Mouse (Mus musculus): ENCODE measurements at regions not wholly inside any gene's neighbourhood (a gene's known extent, or its start where the extent isn't known, plus 50 kb on each side); places are given as distances from the start of the nearest gene placed in this dataset.
A peak's percentile ranks its signal among the peaks of the same experiment; 100 is the strongest.
"Not testable (repeated sequence)": the region's sequence is repeated elsewhere in the genome, so short reads cannot be mapped to it uniquely, and the experiment has no call there.

GRCm38 (mm10) chr9:84461441-84461840 lies 536.5 kb downstream of the Bckdhb start:
- no peak for TF ChIP-seq CTCF (conservative IDR thresholded peaks at IDR 0.05; ENCODE audit: insufficient read depth, insufficient read length, low read depth, low read length)
- Histone ChIP-seq H3K4me1 (ENCODE audit: control insufficient read depth, insufficient read depth, low read length) (no peaks in the 10 kb centered on the region), H3K27me3 (replicated peaks; ENCODE audit: control insufficient read depth, insufficient read depth, low read length) (no peaks in the 10 kb centered on the region), H3K27ac (ENCODE audit: insufficient read depth, low read depth, low read length) (no peak overlapping the region), H3K36me3 (ENCODE audit: control insufficient read depth, insufficient read depth, low read length) (no peaks in the 10 kb centered on the region), H3K4me3 (ENCODE audit: insufficient read depth, low read depth, low read length) (no peak overlapping the region)
- 69% methylated on average over 4 of the region's 4 CpGs for WGBS
- DNase-seq: no peak

DNA sequence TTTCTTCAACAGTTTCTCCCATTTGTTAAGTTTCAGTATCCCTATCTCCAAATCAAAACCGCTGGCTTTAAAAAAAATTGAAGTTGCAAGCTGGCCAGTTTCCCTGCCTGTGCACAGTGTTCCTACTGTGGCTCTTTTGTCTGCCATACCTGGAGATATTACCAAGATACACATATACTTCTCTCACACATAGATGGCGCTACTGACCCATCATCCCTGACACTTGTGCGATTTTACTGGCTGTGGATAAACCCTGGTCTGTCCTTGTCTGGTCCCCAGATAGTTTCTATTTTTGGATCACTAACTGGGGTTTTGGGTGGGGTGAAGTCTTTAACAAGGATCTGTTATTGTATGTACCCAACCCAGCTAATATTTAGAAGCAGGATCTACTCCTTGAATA lies 541.8 kb downstream of the Bckdhb start:
- Histone ChIP-seq H3K27me3 (replicated peaks; ENCODE audit: control insufficient read depth, insufficient read depth, low read length) (no peaks in the 10 kb centered on the region), H3K36me3 (ENCODE audit: control insufficient read depth, insufficient read depth, low read length) (no peaks in the 10 kb centered on the region), H3K27ac (ENCODE audit: insufficient read depth, low read depth, low read length) (no peak overlapping the region), H3K4me1 (ENCODE audit: control insufficient read depth, insufficient read depth, low read length) (no peaks in the 10 kb centered on the region), H3K4me3 (ENCODE audit: insufficient read depth, low read depth, low read length) (no peak overlapping the region)
- peak; percentile 66 for DNase-seq
- WGBS: 7% methylated on average over 3 of the region's 3 CpGs
- TF ChIP-seq CTCF (conservative IDR thresholded peaks at IDR 0.05; ENCODE audit: insufficient read depth, insufficient read length, low read depth, low read length) (peak; percentile 63), POLR2A (IDR thresholded peaks at IDR 0.05; ENCODE audit: low read depth, low read length) (no peak)

GRCm38 (mm10) chr9:84472696-84473095 lies 547.8 kb downstream of the Bckdhb start:
- DNase-seq: peak; percentile 89
- H3K36me3 ChIP-seq (ENCODE audit: control insufficient read depth, insufficient read depth, low read length): no peaks in the 10 kb centered on the region
- no peaks in the 10 kb centered on the region for H3K27me3 ChIP-seq (replicated peaks; ENCODE audit: control insufficient read depth, insufficient read depth, low read length)
- 41% methylated on average over 4 of the region's 4 CpGs for WGBS
- no peaks in the 10 kb centered on the region for H3K4me1 ChIP-seq (ENCODE audit: control insufficient read depth, insufficient read depth, low read length)
- H3K4me3 ChIP-seq (ENCODE audit: insufficient read depth, low read depth, low read length): no peak overlapping the region
- TF ChIP-seq POLR2A (IDR thresholded peaks at IDR 0.05; ENCODE audit: low read depth, low read length) (no peak), CTCF (conservative IDR thresholded peaks at IDR 0.05; ENCODE audit: insufficient read depth, insufficient read length, low read depth, low read length) (no peak)
- H3K27ac ChIP-seq (ENCODE audit: insufficient read depth, low read depth, low read length): no peak overlapping the region

DNA sequence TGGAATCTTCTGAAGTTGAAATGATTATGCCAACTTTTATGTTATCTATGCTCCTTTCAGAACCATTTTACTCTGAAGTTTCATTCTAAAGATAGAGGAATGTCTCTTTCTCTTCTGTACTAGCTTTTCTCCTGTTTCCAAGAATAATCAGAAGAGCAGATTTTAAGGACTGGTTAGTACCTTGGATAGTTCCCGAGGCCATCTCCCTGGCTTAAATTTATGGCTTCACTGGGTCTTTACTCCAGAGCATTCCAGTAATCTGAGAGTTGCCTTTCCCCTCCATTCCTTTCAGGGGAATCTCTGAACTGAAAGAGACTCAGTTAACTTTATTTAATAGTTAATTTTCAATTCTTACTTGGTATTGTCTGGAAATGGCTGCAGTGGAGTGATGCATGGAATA lies 551.0 kb downstream of the Bckdhb start:
- TF ChIP-seq POLR2A (IDR thresholded peaks at IDR 0.05; ENCODE audit: low read depth, low read length): no peak
- no peak for TF ChIP-seq CTCF (conservative IDR thresholded peaks at IDR 0.05; ENCODE audit: insufficient read depth, insufficient read length, low read depth, low read length)
- Histone ChIP-seq H3K4me3 (ENCODE audit: insufficient read depth, low read depth, low read length) (no peak overlapping the region), H3K4me1 (ENCODE audit: control insufficient read depth, insufficient read depth, low read length) (no peaks in the 10 kb centered on the region), H3K36me3 (ENCODE audit: control insufficient read depth, insufficient read depth, low read length) (no peaks in the 10 kb centered on the region), H3K27me3 (replicated peaks; ENCODE audit: control insufficient read depth, insufficient read depth, low read length) (no peaks in the 10 kb centered on the region), H3K27ac (ENCODE audit: insufficient read depth, low read depth, low read length) (no peak overlapping the region)
- WGBS: 5% methylated on average over 1 of the region's 1 CpGs
- no peak for DNase-seq

- H3K4me1 ChIP-seq (ENCODE audit: control insufficient read depth, insufficient read depth, low read length): no peaks in the 10 kb centered on the region; the same call in 1 of the 2 replicates
- no peaks in the 10 kb centered on the region for H3K27me3 ChIP-seq (replicated peaks; ENCODE audit: control insufficient read depth, insufficient read depth, low read length)
- DNase-seq: no peak
- TF ChIP-seq POLR2A (IDR thresholded peaks at IDR 0.05; ENCODE audit: low read depth, low read length) (no peak), CTCF (conservative IDR thresholded peaks at IDR 0.05; ENCODE audit: insufficient read depth, insufficient read length, low read depth, low read length) (no peak)
- H3K4me3 ChIP-seq (ENCODE audit: insufficient read depth, low read depth, low read length): no peak overlapping the region
- no peak overlapping the region for H3K27ac ChIP-seq (ENCODE audit: insufficient read depth, low read depth, low read length)
- no peaks in the 10 kb centered on the region for H3K36me3 ChIP-seq (ENCODE audit: control insufficient read depth, insufficient read depth, low read length)
- 77% methylated on average over 2 of the region's 2 CpGs for WGBS
These were observed 574.6 kb downstream of the Bckdhb start for GRCm38 (mm10) chr9:84499507-84499906.

- H3K4me1 ChIP-seq (ENCODE audit: control insufficient read depth, insufficient read depth, low read length); H3K36me3 ChIP-seq (ENCODE audit: control insufficient read depth, insufficient read depth, low read length); DNase-seq; H3K27me3 ChIP-seq (replicated peaks; ENCODE audit: control insufficient read depth, insufficient read depth, low read length); H3K4me3 ChIP-seq (ENCODE audit: insufficient read depth, low read depth, low read length); H3K27ac ChIP-seq (ENCODE audit: insufficient read depth, low read depth, low read length): not testable (repeated sequence)
These were observed 578.0 kb downstream of the Bckdhb start for GRCm38 (mm10) chr9:84502981-84503380.

GRCm38 (mm10) chr9:84517064-84517463 lies 592.1 kb downstream of the Bckdhb start:
- no peaks in the 10 kb centered on the region for H3K4me1 ChIP-seq (ENCODE audit: control insufficient read depth, insufficient read depth, low read length)
- H3K4me3 ChIP-seq (ENCODE audit: insufficient read depth, low read depth, low read length): no peak overlapping the region
- no peaks in the 10 kb centered on the region for H3K27me3 ChIP-seq (replicated peaks; ENCODE audit: control insufficient read depth, insufficient read depth, low read length)
- TF ChIP-seq CTCF (conservative IDR thresholded peaks at IDR 0.05; ENCODE audit: insufficient read depth, insufficient read length, low read depth, low read length) (no peak), POLR2A (IDR thresholded peaks at IDR 0.05; ENCODE audit: low read depth, low read length) (no peak)
- H3K36me3 ChIP-seq (ENCODE audit: control insufficient read depth, insufficient read depth, low read length): no peaks in the 10 kb centered on the region
- no peak overlapping the region for H3K27ac ChIP-seq (ENCODE audit: insufficient read depth, low read depth, low read length)
- no peak for DNase-seq
- WGBS: 82% methylated on average over 3 of the region's 3 CpGs

- no peaks in the 10 kb centered on the region for H3K36me3 ChIP-seq (ENCODE audit: control insufficient read depth, insufficient read depth, low read length)
- H3K4me3 ChIP-seq (ENCODE audit: insufficient read depth, low read depth, low read length): no peak overlapping the region
- TF ChIP-seq POLR2A (IDR thresholded peaks at IDR 0.05; ENCODE audit: low read depth, low read length) (no peak), CTCF (conservative IDR thresholded peaks at IDR 0.05; ENCODE audit: insufficient read depth, insufficient read length, low read depth, low read length) (no peak)
- no peak for DNase-seq
- no peaks in the 10 kb centered on the region for H3K27me3 ChIP-seq (replicated peaks; ENCODE audit: control insufficient read depth, insufficient read depth, low read length)
- no peak overlapping the region for H3K27ac ChIP-seq (ENCODE audit: insufficient read depth, low read depth, low read length)
- WGBS: 64% methylated on average over 2 of the region's 2 CpGs
- H3K4me1 ChIP-seq (ENCODE audit: control insufficient read depth, insufficient read depth, low read length): peaks cover 3% of the 10 kb centered on the region; the same call in 1 of the 2 replicates
These were observed 620.5 kb downstream of the Bckdhb start for GRCm38 (mm10) chr9:84545431-84545830.
